Mouse (Mus musculus) stomach, embryonic 16.5 days (tissue): ENCODE results near the gene Jhy. TPM values are rescaled to one million over a fixed set of nuclear protein-coding genes. Genes with fewer than 3 reads are reported as not detected.

Experiments used
- ATAC-seq: fragments of 200-750 bp; cut with Nextera tagmentation; 2 replicates; pipeline ENCODE4 v1.8.0; 2017; ENCODE audit warnings: moderate number of reproducible peaks, moderate TSS enrichment; ENCODE audit not compliant: insufficient read depth, low FRiP score
- H3K27ac ChIP-seq: fragments of 300-500 bp; sonication (generic); 2 replicates; pipeline ENCODE4 v1.5.1; 2014; ENCODE audit warnings: low read length
- H3K27me3 ChIP-seq: fragments of 300-500 bp; sonication (generic); 2 replicates; pipeline ENCODE4 v1.6.1; 2014; ENCODE audit warnings: low read length, control low read depth, mixed read lengths; ENCODE audit not compliant: control insufficient read depth, insufficient read depth
- H3K36me3 ChIP-seq: fragments of 300-500 bp; sonication (generic); 2 replicates; pipeline ENCODE4 v1.6.1; 2014; ENCODE audit warnings: low read length; ENCODE audit not compliant: control insufficient read depth, insufficient read depth
- H3K4me1 ChIP-seq: fragments of 300-500 bp; sonication (generic); 2 replicates; pipeline ENCODE4 v1.6.1; 2014; ENCODE audit warnings: low read length, control low read depth, mixed read lengths; ENCODE audit not compliant: control insufficient read depth, insufficient read depth
- H3K4me2 ChIP-seq: fragments of 300-500 bp; sonication (generic); 2 replicates; pipeline ENCODE4 v1.6.1; 2014; ENCODE audit warnings: low read depth, low read length, mixed read lengths
- H3K4me3 ChIP-seq: fragments of 300-500 bp; sonication (generic); replicated peaks from 2 replicates; pipeline ENCODE4 v1.5.1; 2014; ENCODE audit warnings: mild to moderate bottlenecking, low read length
- H3K9ac ChIP-seq: fragments of 300-500 bp; sonication (generic); 2 replicates; pipeline ENCODE4 v1.6.1; 2014; ENCODE audit warnings: low read length
- H3K9me3 ChIP-seq: fragments of 300-500 bp; sonication (generic); replicated peaks from 2 replicates; pipeline ENCODE4 v1.6.1; 2016; ENCODE audit warnings: low read length, control low read depth; ENCODE audit not compliant: control insufficient read depth
- WGBS: fragments of 180-500 bp; shearing (Covaris S2); extraction: QIAGEN DNeasy Blood & Tissue Kit; methylation state at CpG from one replicate; pipeline ENCODE4 v1.1.7; 2014; 5-methylcytosine and 5-hydroxymethylcytosine counted together
- polyA plus RNA-seq: library from polyadenylated mRNA; unstranded; fragments of >200 nt; fragmentation: Nextera tagmentation; extraction: Ambion mirVana; gene quantifications from 2 replicates; pipeline ENCODE4 v1.2.1, GENCODE M21; 2015

Jhy gene
- polyA plus RNA-seq, 1 experiment from 2014 or later, result not detected

DNA sequence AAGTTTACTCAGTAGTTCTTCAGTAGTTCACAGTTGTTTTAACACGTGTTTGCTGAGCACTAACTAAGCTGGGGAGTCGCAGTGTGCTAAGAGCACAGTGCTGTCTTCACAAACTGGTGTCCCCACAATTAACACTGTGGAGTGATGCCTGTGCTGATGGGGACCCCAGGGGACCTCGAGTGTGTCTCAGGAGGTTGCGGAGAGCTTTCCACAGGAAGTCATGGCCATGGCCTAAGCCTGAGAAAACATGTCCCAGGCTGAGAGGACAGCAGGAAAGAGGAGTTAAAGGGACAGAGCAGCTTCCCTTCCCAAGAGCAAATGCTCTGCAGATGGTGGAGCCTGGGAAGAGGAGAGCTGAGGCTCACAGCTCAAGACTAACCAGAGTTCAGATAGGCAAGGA lies 16.8 kb downstream of the Jhy start:
- no peak for ATAC-seq
- Histone ChIP-seq H3K4me3 (no peak overlapping the region), H3K27me3 (no peaks in the 10 kb centered on the region), H3K4me2 (no peak overlapping the region), H3K9me3 (no peaks in the 10 kb centered on the region), H3K36me3 (no peaks in the 10 kb centered on the region), H3K27ac (no peak overlapping the region), H3K4me1 (no peaks in the 10 kb centered on the region), H3K9ac (no peak overlapping the region)
- 42% methylated on average over 4 of the region's 4 CpGs for WGBS

DNA sequence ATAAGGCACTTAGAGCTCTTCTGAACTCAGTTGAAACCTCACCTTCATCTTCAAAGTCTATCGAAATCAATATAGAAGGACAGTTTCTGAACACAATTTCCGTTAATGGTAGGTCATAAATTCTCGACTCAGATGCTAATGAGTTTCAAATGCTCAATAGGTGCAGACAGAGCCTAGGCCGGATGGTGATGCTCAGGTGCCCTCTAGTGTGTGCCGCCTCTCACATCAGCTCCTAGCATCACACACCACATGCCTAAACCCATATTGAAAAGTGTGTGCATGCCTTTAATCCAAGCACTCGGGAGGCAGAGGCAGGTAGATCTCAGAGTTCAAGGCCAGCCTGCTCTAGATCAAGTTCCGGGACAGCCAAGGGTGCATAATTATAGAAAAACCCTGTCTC lies 26.5 kb downstream of the Jhy start:
- H3K27me3 ChIP-seq, result no peaks in the 10 kb centered on the region
- no peak overlapping the region for H3K4me3 ChIP-seq
- ATAC-seq, result no peak
- no peak overlapping the region for H3K4me2 ChIP-seq
- no peak overlapping the region for H3K9ac ChIP-seq
- 64% methylated on average over 7 of the region's 7 CpGs for WGBS
- H3K27ac ChIP-seq, result no peak overlapping the region
- H3K4me1 ChIP-seq, result no peaks in the 10 kb centered on the region
- no peaks in the 10 kb centered on the region for H3K36me3 ChIP-seq
- H3K9me3 ChIP-seq, result no peaks in the 10 kb centered on the region

DNA sequence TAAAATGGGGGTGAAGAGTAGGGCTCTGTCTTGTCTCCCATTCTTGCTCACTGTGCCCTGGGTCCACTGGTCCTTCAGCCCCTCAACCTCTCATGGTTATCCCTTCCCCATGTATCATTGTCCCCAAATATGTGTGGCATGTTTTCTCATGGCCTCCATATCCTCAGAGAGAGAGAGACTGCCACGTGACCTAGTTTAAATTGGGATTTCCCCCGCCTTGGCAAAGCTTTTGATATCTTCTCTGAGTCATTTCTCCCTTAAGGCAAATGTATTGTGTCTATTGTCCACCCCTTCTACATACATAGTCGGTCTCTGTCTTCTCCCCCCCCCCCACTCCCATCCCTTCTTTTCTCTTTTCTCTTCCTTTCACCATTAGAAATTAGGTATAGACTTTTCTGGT lies 30.6 kb downstream of the Jhy start:
- no peak overlapping the region for H3K9ac ChIP-seq
- no peaks in the 10 kb centered on the region for H3K36me3 ChIP-seq
- H3K4me2 ChIP-seq, result no peak overlapping the region
- H3K4me1 ChIP-seq, result no peaks in the 10 kb centered on the region
- H3K27ac ChIP-seq, result no peak overlapping the region
- H3K4me3 ChIP-seq, result no peak overlapping the region
- H3K9me3 ChIP-seq, result no peaks in the 10 kb centered on the region
- no peaks in the 10 kb centered on the region for H3K27me3 ChIP-seq
- ATAC-seq, result no peak
- WGBS, result 57% methylated on average over 3 of the region's 3 CpGs

DNA sequence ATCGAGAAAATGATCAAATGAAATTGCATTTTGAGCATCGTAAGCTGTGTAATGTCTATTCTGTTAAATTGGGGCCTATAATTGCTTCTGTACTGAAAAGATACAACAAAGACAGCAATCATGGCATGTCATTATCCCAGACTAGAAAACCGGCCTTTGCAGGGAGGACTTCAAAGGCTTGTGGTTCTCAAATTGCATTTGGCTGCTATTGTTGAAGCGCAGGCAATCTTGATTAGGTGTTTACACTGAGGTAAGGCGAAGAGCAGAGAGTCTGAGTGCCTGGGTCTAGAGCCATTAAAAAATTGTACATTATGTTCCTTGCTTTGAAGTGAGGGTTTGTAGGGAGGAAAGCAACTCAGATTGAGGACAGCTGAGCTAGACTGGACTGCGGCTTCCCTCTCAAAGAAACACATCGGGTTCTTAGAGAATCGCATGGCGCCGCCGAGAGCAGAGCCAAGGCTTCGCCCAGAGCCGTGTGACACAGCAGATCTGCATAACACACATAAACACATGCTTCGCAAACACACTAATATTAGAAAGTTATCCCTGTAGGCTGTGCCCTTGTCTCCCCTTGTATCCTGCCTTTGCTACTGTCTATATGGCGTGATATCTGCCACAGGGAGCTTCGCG lies 36.5 kb downstream of the Jhy start:
- WGBS, result 77% methylated on average over 17 of the region's 17 CpGs
- Histone ChIP-seq H3K27ac (no peak overlapping the region), H3K4me2 (no peak overlapping the region), H3K9ac (no peak overlapping the region), H3K4me1 (no peaks in the 10 kb centered on the region), H3K4me3 (no peak overlapping the region), H3K36me3 (no peaks in the 10 kb centered on the region), H3K9me3 (no peaks in the 10 kb centered on the region), H3K27me3 (no peaks in the 10 kb centered on the region)
- ATAC-seq, result no peak

DNA sequence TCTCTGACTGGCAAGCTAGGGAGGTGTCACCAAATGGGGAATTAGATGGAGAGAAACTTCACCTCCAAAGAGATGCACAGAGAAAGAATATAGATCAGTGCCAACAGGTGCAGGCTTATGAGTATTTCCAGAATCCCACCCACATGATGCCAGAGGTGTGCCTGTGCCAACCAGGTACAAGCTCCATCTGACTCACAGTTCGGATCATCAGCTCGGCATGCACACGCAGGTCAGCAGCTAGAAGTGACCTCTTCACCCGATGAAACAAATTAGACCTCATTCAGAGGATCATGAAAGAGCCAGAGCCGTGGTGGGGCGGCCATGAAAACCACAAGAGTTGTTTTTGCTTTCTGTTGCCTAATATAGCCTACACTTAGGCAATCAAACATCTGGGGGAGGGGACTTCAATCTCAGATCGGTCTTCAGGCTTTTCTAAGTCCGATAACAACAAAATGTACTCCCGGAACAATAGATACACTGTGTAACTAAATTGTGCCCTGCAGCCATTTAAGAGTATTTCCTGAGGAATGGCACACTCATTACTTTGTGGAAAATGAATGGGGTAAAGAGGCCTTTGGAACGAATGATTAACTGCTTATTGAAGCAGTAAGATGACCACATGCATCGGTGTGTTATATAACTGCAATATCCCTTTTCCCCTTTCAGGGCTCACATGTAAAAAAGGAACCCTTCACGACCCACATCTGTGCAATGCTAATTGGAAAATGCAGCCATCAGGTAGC lies 45.9 kb downstream of the Jhy start:
- Histone ChIP-seq H3K27ac (no peak overlapping the region), H3K4me3 (no peak overlapping the region), H3K27me3 (no peaks in the 10 kb centered on the region), H3K4me1 (no peaks in the 10 kb centered on the region), H3K36me3 (no peaks in the 10 kb centered on the region), H3K4me2 (no peak overlapping the region), H3K9ac (no peak overlapping the region), H3K9me3 (no peaks in the 10 kb centered on the region)
- 65% methylated on average over 12 of the region's 12 CpGs for WGBS
- ATAC-seq, result no peak

DNA sequence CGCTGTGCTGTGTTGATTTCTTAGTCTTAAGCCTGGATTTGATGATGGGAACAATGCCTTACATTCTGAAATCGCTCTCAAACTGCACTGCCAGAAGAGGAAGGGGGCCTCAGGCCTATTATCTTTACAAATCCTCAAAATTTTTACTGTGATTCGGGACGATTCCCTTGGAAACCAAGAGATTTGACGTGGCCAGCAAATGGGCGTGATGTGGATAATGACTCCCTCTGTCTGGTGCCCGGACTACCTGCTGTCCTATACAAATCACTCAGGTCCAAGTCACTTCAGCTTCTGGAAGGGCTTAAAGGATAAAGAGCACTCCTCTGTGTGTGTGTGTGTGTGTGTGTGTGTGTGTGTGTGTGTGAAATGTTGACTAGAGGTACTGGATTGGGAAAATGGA lies 55.0 kb downstream of the Jhy start:
- Histone ChIP-seq H3K9ac (no peak overlapping the region), H3K4me3 (no peak overlapping the region), H3K27ac (no peak overlapping the region), H3K36me3 (no peaks in the 10 kb centered on the region), H3K9me3 (no peaks in the 10 kb centered on the region), H3K4me2 (no peak overlapping the region), H3K27me3 (no peaks in the 10 kb centered on the region), H3K4me1 (no peaks in the 10 kb centered on the region)
- no peak for ATAC-seq
- WGBS, result 77% methylated on average over 7 of the region's 7 CpGs

DNA sequence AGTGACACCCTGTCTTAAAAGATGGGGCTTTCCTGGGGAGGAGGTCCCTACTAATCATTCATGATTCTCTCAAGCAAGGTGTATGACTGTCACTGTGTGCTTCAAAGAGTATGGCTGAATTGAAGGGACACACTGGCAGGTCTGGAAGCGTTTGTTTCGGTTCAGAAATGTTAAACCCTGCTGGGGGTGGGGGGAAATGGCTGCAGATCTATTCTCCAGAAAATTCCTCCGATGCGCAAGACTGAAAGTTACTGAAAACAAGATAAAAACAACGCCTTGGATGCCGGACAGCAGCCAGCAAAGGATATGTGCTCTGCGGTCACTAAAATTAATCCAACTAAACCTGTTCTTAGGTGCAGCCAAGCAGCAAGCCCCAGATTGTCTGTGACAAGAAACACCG lies 55.5 kb downstream of the Jhy start:
- no peaks in the 10 kb centered on the region for H3K27me3 ChIP-seq
- no peak overlapping the region for H3K9ac ChIP-seq
- H3K9me3 ChIP-seq, result no peaks in the 10 kb centered on the region
- H3K4me2 ChIP-seq, result no peak overlapping the region
- no peak for ATAC-seq
- H3K36me3 ChIP-seq, result no peaks in the 10 kb centered on the region
- no peaks in the 10 kb centered on the region for H3K4me1 ChIP-seq
- 81% methylated on average over 8 of the region's 8 CpGs for WGBS
- H3K27ac ChIP-seq, result no peak overlapping the region
- H3K4me3 ChIP-seq, result no peak overlapping the region

DNA sequence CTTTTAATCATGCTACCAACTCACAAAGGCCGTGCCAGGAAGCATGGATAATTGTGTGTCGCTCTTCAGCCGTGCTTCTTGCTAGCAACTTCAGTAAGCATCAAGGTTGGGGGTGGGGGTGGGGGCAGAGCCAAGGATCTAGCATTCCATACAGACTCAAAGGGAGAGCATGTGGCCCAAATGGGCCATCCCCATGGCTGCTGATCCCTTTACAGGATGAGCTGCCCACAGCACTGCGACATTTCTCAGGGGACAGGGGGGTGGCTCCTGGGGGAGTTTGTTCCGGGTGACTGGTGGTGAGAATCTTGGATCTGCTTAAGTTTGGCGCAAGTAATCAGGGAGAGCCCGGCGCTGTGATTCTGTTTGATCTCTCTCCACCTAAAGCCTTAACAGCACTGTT lies 56.5 kb downstream of the Jhy start:
- no peaks in the 10 kb centered on the region for H3K9me3 ChIP-seq
- 47% methylated on average over 8 of the region's 8 CpGs for WGBS
- no peaks in the 10 kb centered on the region for H3K36me3 ChIP-seq
- no peak for ATAC-seq
- H3K9ac ChIP-seq, result no peak overlapping the region
- H3K27ac ChIP-seq, result no peak overlapping the region
- no peak overlapping the region for H3K4me2 ChIP-seq
- H3K4me3 ChIP-seq, result no peak overlapping the region
- H3K27me3 ChIP-seq, result no peaks in the 10 kb centered on the region
- no peaks in the 10 kb centered on the region for H3K4me1 ChIP-seq

DNA sequence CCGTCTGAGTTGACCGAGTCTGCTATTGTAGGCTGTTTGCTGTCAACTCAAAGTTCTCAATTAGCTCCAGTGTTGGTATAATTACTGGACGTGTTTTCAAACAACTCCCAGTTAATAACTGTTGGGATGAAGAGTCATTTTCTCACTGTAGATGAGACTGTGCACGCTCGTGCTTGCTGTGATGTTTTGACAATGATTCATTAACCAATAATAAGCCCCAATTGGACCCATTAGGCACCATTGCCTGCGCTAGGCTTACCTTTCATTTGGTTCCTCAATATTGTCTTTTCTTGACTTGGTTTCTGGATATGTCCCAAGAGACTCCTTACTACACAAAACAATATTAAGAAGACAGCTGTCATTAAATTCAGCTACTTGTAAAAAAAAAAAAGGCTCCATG lies 71.5 kb downstream of the Jhy start:
- Histone ChIP-seq H3K4me1 (no peaks in the 10 kb centered on the region), H3K9me3 (no peaks in the 10 kb centered on the region), H3K36me3 (no peaks in the 10 kb centered on the region), H3K27me3 (no peaks in the 10 kb centered on the region), H3K9ac (no peak overlapping the region), H3K27ac (no peak overlapping the region), H3K4me3 (no peak overlapping the region), H3K4me2 (no peak overlapping the region)
- 78% methylated on average over 6 of the region's 6 CpGs for WGBS
- ATAC-seq, result no peak
